Mouse (Mus musculus) Muller cell, postnatal 12 days (primary cell): ENCODE measurements at regions not wholly inside any gene's neighbourhood (a gene's known extent, or its start where the extent isn't known, plus 50 kb on each side); places are given as distances from the start of the nearest gene placed in this dataset.

Experiments
- DNase-seq: peaks from one replicate; pipeline ENCODE4 v3.0.0-alpha.2; 2015; ENCODE audit errors: inconsistent ontology term

GRCm38 (mm10) chr4:45587202-45587601 lies 54.9 kb upstream of the Shb start:
- DNase-seq: no peak

GRCm38 (mm10) chr4:45586310-45586709 lies 54.0 kb upstream of the Shb start:
- no peak for DNase-seq

- no peak for DNase-seq
These were observed 53.0 kb upstream of the Shb start for GRCm38 (mm10) chr4:45585188-45585820.

GRCm38 (mm10) chr4:45583966-45584365 lies 51.7 kb upstream of the Shb start:
- DNase-seq: no peak

GRCm38 (mm10) chr4:45582496-45582895 lies 50.2 kb upstream of the Shb start:
- DNase-seq: no peak
